Mouse (Mus musculus): ENCODE results near the gene Atp13a2. TPM values are rescaled to one million over a fixed set of nuclear protein-coding genes. Genes with fewer than 3 reads are reported as not detected.
A peak's percentile ranks its signal among the peaks of the same experiment; 100 is the strongest.

The Atp13a2 gene
- total RNA-seq, 2 experiments from 2014 or later = 150 to 154 TPM

GRCm38 (mm10) chr4:141044816-141045215, 58.1 kb downstream of the Atp13a2 start:
- peak; percentile 47 to 49 for DNase-seq

- DNase-seq = no peak
These were observed 62.3 kb downstream of the Atp13a2 start for GRCm38 (mm10) chr4:141048810-141049475.

GRCm38 (mm10) chr4:141049476-141049835, 62.8 kb downstream of the Atp13a2 start:
- peak; percentile 57 to 58 for DNase-seq

GRCm38 (mm10) chr4:141052442-141052841, 65.8 kb downstream of the Atp13a2 start:
- no peak for DNase-seq

DNA sequence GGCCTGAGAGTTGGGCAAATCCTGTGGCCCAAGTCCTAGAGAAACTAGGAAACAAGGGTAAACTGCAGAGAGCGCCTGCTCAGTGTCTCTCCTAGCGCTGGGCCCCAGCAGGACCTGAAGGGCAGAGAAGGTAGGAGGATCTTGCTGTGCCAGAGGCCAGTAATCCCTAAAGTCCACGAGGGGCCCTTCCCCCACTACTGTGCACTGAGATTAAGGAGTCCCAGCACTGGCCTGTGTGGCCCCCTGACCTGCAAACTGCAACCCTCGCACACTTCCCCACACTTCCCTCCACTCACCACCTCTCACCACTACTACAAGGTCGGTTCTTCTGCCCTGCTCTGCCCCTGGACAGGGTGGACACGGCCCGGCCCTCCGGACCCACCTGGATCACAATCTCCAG, 66.5 kb downstream of the Atp13a2 start:
- DNase-seq = no peak

GRCm38 (mm10) chr4:141053568-141054161, 67.0 kb downstream of the Atp13a2 start:
- peak; percentile 70 to 74 for DNase-seq

Other genes starting within 250 kb of the Atp13a2 start
- gene Padi6, start 244.2 kb upstream of the Atp13a2 start, total RNA-seq (2021) = not detected
- not detected for gene Padi4, start 212.6 kb upstream of the Atp13a2 start, total RNA-seq (2021)
- not detected for gene Padi3, start 176.2 kb upstream of the Atp13a2 start, total RNA-seq (2021)
- gene Padi1, start 141.1 kb upstream of the Atp13a2 start, total RNA-seq (2021) = not detected
- gene Padi2, start 80.5 kb upstream of the Atp13a2 start, total RNA-seq (2021) = 10 to 100 TPM; 22.1 to 24.4 TPM
- 100 to 1,000 TPM; 175 to 186 TPM for gene Sdhb, start 25.7 kb upstream of the Atp13a2 start, total RNA-seq (2021)
- 1 to 10 TPM; 5.7 to 5.8 TPM for gene Mfap2, start 23.5 kb downstream of the Atp13a2 start, total RNA-seq (2021)
- gene Crocc, start 73.7 kb downstream of the Atp13a2 start, total RNA-seq (2021) = 10 to 100 TPM; 73.7 to 77.2 TPM
- gene Necap2, start 91.5 kb downstream of the Atp13a2 start, total RNA-seq (2021) = 10 to 100 TPM; 38.5 to 40.5 TPM
- not detected for gene Spata21, start 101.5 kb downstream of the Atp13a2 start, total RNA-seq (2021)
- gene Szrd1, start 152.9 kb downstream of the Atp13a2 start, total RNA-seq (2021) = 10 to 100 TPM; 47.4 to 62.3 TPM
- 10 to 100 TPM; 23.7 to 24.5 TPM for gene Fbxo42, start 161.0 kb downstream of the Atp13a2 start, total RNA-seq (2021)
- gene Rsg1, start 227.1 kb downstream of the Atp13a2 start, total RNA-seq (2021) = 1 to 10 TPM; 2.7 to 4.1 TPM